Mouse (Mus musculus) splenic B cell, adult 2 months (primary cell): ENCODE data around the gene Slc25a45.

Source experiments
- DNase-seq: peaks from one replicate; pipeline ENCODE4 v3.0.0-alpha.2; 2011; ENCODE audit warnings: low read depth, low spot score
- H3K27me3 ChIP-seq: 2 replicates; pipeline ENCODE4 v1.6.1; 2012; ENCODE audit warnings: mild to moderate bottlenecking, low read length, moderate library complexity, mixed read lengths; ENCODE audit not compliant: control insufficient read depth, poor library complexity, insufficient read depth, severe bottlenecking
- H3K36me3 ChIP-seq: 2 replicates; pipeline ENCODE4 v1.6.1; 2012; ENCODE audit warnings: mild to moderate bottlenecking, low read length, moderate library complexity, mixed read lengths; ENCODE audit not compliant: control insufficient read depth, poor library complexity, insufficient read depth, severe bottlenecking

Slc25a45 gene

GRCm38 (mm10) chr19:5935266-5935665 lies 57.7 kb downstream of the Slc25a45 start:
- H3K36me3 ChIP-seq: 0 out of 2 replicates have a peak, but pooled peaks cover 2% of the 10 kb centered on the region
- no peaks in the 10 kb centered on the region for H3K27me3 ChIP-seq
- DNase-seq: no peak
